Mouse (Mus musculus): ENCODE measurements around the gene Atp1a2. TPM values are rescaled to one million over a fixed set of nuclear protein-coding genes. Genes with fewer than 3 reads are reported as not detected.

The Atp1a2 gene
- polyA plus RNA-seq, 1 experiment from 2014 or later, result 15.3 TPM

- no peak overlapping the region for H3K9ac ChIP-seq (replicated peaks; ENCODE audit: low read depth)
- no peaks in the 10 kb centered on the region for H3K9me3 ChIP-seq (ENCODE audit: low read length)
- no peak overlapping the region for H3K4me2 ChIP-seq (replicated peaks; ENCODE audit: low read depth, low read length)
- no peaks in the 10 kb centered on the region for H3K36me3 ChIP-seq (ENCODE audit: insufficient read depth, low read length)
- H3K27me3 ChIP-seq (replicated peaks; ENCODE audit: insufficient read depth, low read length), result no peaks in the 10 kb centered on the region
- no peak overlapping the region for H3K27ac ChIP-seq (ENCODE audit: low read length)
- 30% methylated on average over 6 of the region's 6 CpGs for WGBS
- no peak for DNase-seq (ENCODE audit: low spot score)
- TF ChIP-seq EP300 (IDR thresholded peaks at IDR 0.05) (no peak), CTCF (IDR thresholded peaks at IDR 0.05) (no peak)
- no peak for ATAC-seq
- no peaks in the 10 kb centered on the region for H3K4me1 ChIP-seq (ENCODE audit: insufficient read depth, low read depth, low read length)
- no peak overlapping the region for H3K4me3 ChIP-seq (ENCODE audit: low read depth, low read length)
These were observed 5.0 kb upstream of the Atp1a2 start for GRCm38 (mm10) chr1:172302851-172303250.

DNA sequence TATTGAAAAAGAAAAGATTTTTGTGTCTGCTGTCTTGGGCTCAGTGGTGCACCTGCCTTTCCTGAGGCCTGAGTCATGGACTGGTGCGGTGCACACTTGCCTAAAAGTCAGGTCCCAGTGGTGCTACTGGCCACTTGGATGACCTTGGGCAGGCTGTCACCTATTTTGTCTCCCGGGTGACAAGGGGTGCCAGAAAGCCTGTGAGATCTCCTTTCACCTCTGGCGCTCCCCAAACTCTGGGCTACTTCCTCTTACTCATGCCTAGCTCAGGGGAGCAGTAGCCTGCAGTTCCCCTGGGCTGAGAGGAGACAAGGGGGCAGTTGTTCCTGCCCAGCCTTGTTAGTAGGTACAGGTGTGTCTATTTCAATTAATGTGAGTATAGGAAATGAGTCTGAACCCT lies 4.4 kb upstream of the Atp1a2 start:
- 53% methylated on average over 3 of the region's 3 CpGs for WGBS
- Histone ChIP-seq H3K36me3 (ENCODE audit: insufficient read depth, low read length) (no peaks in the 10 kb centered on the region), H3K27ac (ENCODE audit: low read length) (no peak overlapping the region), H3K4me2 (replicated peaks; ENCODE audit: low read depth, low read length) (no peak overlapping the region), H3K4me1 (ENCODE audit: insufficient read depth, low read depth, low read length) (no peaks in the 10 kb centered on the region), H3K9ac (replicated peaks; ENCODE audit: low read depth) (no peak overlapping the region), H3K4me3 (ENCODE audit: low read depth, low read length) (no peak overlapping the region), H3K9me3 (ENCODE audit: low read length) (no peaks in the 10 kb centered on the region), H3K27me3 (replicated peaks; ENCODE audit: insufficient read depth, low read length) (no peaks in the 10 kb centered on the region)
- TF ChIP-seq EP300 (IDR thresholded peaks at IDR 0.05), result no peak
- TF ChIP-seq CTCF (IDR thresholded peaks at IDR 0.05), result no peak
- ATAC-seq (no peak), DNase-seq (ENCODE audit: low spot score) (no peak)

DNA sequence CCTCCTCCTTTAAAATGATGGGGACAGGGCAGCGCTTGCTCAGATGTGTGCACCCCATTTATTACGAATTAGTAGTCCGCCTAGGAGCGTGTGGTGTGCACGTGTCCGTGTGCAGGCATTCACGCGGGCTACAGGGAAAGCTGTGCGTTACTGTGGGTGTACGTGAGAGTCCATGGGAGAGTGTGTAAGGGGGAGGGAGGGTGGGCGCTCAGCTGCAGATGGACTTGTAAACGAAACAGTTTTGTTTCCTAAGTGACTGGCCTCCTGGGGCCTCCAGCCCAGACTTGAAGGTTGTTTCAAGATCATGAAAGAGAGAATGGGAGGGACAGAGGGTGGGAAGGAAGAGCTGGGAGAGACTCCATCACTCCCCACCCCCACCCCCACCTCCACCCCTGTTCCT lies 3.3 kb upstream of the Atp1a2 start:
- no peak overlapping the region for H3K4me3 ChIP-seq (ENCODE audit: low read depth, low read length)
- no peaks in the 10 kb centered on the region for H3K9me3 ChIP-seq (ENCODE audit: low read length)
- no peak overlapping the region for H3K4me2 ChIP-seq (replicated peaks; ENCODE audit: low read depth, low read length)
- DNase-seq (ENCODE audit: low spot score) (no peak), ATAC-seq (no peak)
- TF ChIP-seq CTCF (IDR thresholded peaks at IDR 0.05) (no peak), EP300 (IDR thresholded peaks at IDR 0.05) (no peak)
- no peaks in the 10 kb centered on the region for H3K27me3 ChIP-seq (replicated peaks; ENCODE audit: insufficient read depth, low read length)
- no peaks in the 10 kb centered on the region for H3K36me3 ChIP-seq (ENCODE audit: insufficient read depth, low read length)
- WGBS, result 46% methylated on average over 12 of the region's 12 CpGs
- no peak overlapping the region for H3K9ac ChIP-seq (replicated peaks; ENCODE audit: low read depth)
- peaks cover under 1% of the 10 kb centered on the region; the same call in 1 of the 2 replicates for H3K4me1 ChIP-seq (ENCODE audit: insufficient read depth, low read depth, low read length)
- H3K27ac ChIP-seq (ENCODE audit: low read length), result no peak overlapping the region

DNA sequence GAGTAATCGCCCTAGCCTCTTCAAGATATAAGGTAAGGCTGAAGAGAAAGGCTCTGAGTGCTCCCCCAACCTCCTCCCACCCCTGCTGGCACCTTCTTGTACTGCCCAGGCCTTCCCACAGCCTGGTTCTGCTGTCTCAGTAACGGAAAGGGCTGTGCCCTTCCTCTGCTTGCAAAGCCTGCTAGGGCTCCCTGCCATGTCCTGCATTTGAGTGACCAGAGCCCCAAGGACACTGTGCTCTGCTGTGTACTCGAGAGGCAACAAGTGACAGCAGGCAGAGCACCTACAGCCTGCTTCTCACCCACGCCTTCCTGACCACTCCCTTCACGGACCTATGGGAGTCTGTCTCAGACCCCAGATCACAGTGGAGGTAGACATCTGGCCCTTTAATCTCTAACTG lies 2.4 kb upstream of the Atp1a2 start:
- no peaks in the 10 kb centered on the region for H3K9me3 ChIP-seq (ENCODE audit: low read length)
- no peak overlapping the region for H3K27ac ChIP-seq (ENCODE audit: low read length)
- H3K36me3 ChIP-seq (ENCODE audit: insufficient read depth, low read length), result no peaks in the 10 kb centered on the region
- DNase-seq (ENCODE audit: low spot score), result no peak
- peaks cover 4% of the 10 kb centered on the region; the same call in 1 of the 2 replicates for H3K4me1 ChIP-seq (ENCODE audit: insufficient read depth, low read depth, low read length)
- no peaks in the 10 kb centered on the region for H3K27me3 ChIP-seq (replicated peaks; ENCODE audit: insufficient read depth, low read length)
- 67% methylated on average over 5 of the region's 5 CpGs for WGBS
- H3K4me2 ChIP-seq (replicated peaks; ENCODE audit: low read depth, low read length), result no peak overlapping the region
- no peak for ATAC-seq
- TF ChIP-seq EP300 (IDR thresholded peaks at IDR 0.05) (no peak), CTCF (IDR thresholded peaks at IDR 0.05) (peak; percentile 17)
- H3K4me3 ChIP-seq (ENCODE audit: low read depth, low read length), result no peak overlapping the region
- no peak overlapping the region for H3K9ac ChIP-seq (replicated peaks; ENCODE audit: low read depth)

DNA sequence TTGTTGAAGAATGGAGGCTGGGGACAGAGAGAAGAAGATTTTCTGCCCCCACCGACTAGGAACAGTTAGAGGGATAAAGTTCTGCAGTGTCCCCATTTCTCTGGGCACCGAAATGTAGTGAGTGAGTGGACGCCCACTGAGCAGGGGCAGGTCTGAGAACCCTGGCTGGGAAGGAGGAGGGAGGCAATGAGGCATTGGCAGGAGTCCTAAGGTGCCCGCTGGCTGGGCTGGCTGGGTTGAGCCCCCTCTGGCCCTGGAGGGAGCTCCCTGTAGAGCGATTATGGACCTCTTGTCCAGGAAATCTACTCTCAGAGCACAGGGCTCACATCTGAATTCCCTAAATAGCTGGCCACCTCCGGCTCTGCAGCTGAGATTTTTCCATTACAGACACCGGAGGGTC lies 1.7 kb upstream of the Atp1a2 start:
- Histone ChIP-seq H3K36me3 (ENCODE audit: insufficient read depth, low read length) (no peaks in the 10 kb centered on the region), H3K27ac (ENCODE audit: low read length) (no peak overlapping the region), H3K4me2 (replicated peaks; ENCODE audit: low read depth, low read length) (no peak overlapping the region), H3K4me3 (ENCODE audit: low read depth, low read length) (no peak overlapping the region), H3K4me1 (ENCODE audit: insufficient read depth, low read depth, low read length) (peaks cover 4% of the 10 kb centered on the region; the same call in 1 of the 2 replicates), H3K27me3 (replicated peaks; ENCODE audit: insufficient read depth, low read length) (no peaks in the 10 kb centered on the region), H3K9ac (replicated peaks; ENCODE audit: low read depth) (no peak overlapping the region), H3K9me3 (ENCODE audit: low read length) (no peaks in the 10 kb centered on the region)
- WGBS, result 68% methylated on average over 7 of the region's 7 CpGs
- TF ChIP-seq EP300 (IDR thresholded peaks at IDR 0.05) (no peak), CTCF (IDR thresholded peaks at IDR 0.05) (no peak)
- DNase-seq (ENCODE audit: low spot score) (no peak), ATAC-seq (no peak)

GRCm38 (mm10) chr1:172296816-172297510 lies 901 bp downstream of the Atp1a2 start:
- ATAC-seq, result peak; percentile 64
- Histone ChIP-seq H3K4me1 (ENCODE audit: insufficient read depth, low read depth, low read length) (peaks cover 4% of the 10 kb centered on the region; the same call in 1 of the 2 replicates), H3K27ac (ENCODE audit: low read length) (peak overlapping the region; percentile 54)

More at GRCm38 (mm10) chr1:172296816-172297510, 901 bp downstream of the Atp1a2 start:
- no peaks in the 10 kb centered on the region for H3K36me3 ChIP-seq (ENCODE audit: insufficient read depth, low read length)
- WGBS, result 64% methylated on average over 6 of the region's 6 CpGs
- DNase-seq (ENCODE audit: low spot score), result peak; percentile 79
- peak overlapping the region; percentile 35 for H3K4me3 ChIP-seq (ENCODE audit: low read depth, low read length)
- H3K4me2 ChIP-seq (replicated peaks; ENCODE audit: low read depth, low read length), result peak overlapping the region; percentile 43
- H3K9ac ChIP-seq (replicated peaks; ENCODE audit: low read depth), result no peak overlapping the region
- no peaks in the 10 kb centered on the region for H3K27me3 ChIP-seq (replicated peaks; ENCODE audit: insufficient read depth, low read length)
- H3K9me3 ChIP-seq (ENCODE audit: low read length), result no peaks in the 10 kb centered on the region
- no peak for TF ChIP-seq CTCF (IDR thresholded peaks at IDR 0.05)
- no peak for TF ChIP-seq EP300 (IDR thresholded peaks at IDR 0.05)
